Mouse (Mus musculus) left cerebral cortex, adult 2 months (tissue): ENCODE data around the gene Naa35. TPM values are rescaled to one million over a fixed set of nuclear protein-coding genes. Genes with fewer than 3 reads are reported as not detected.

Experiments
- DNase-seq, 2 experiments: peaks; one replicate each; pipeline ENCODE4 v3.0.0; 2021 to 2022; ENCODE audit warnings: low spot score in 2 of 2, mixed read lengths in 1 of 2; ENCODE audit errors: extremely low spot score in 1 of 2
- H3K27ac ChIP-seq: fragments of 200-600 bp; 2 replicates; pipeline ENCODE4 v1.8.1; 2022
- H3K4me3 ChIP-seq: fragments of 200-600 bp; 2 replicates; pipeline ENCODE4 v1.8.1; 2022
- CTCF ChIP-seq: fragments of 200-600 bp; IDR thresholded peaks from 2 replicates; pipeline ENCODE4 v1.8.1; 2022; ENCODE audit warnings: antibody characterized with exemption, mild to moderate bottlenecking, moderate library complexity
- intact Hi-C: fragments of 180-260 bp; cut with DNase I; formaldehyde crosslinking; loops from one replicate; pipeline ENCODE4 v1.15.1; 2025
- total RNA-seq, 2 experiments: library from RNA; stranded (reverse); gene quantifications; 2 replicates each; pipeline ENCODE4 v1.2.3; 2021

Gene Naa35
- total RNA-seq, 2 experiments from 2014 or later, result 95.1 to 98.1 TPM

- Histone ChIP-seq H3K27ac (no peak overlapping the region; the same call in 1 of the 2 replicates), H3K4me3 (peak overlapping the region; percentile 92)
- no peak for TF ChIP-seq CTCF
- intact Hi-C loops, result no loop called here
- no peak for DNase-seq
Observed at GRCm38 (mm10) chr13:59555613-59556192, 29.4 kb upstream of the Naa35 start.

- TF ChIP-seq CTCF, result no peak
- peak; percentile 45 to 52 for DNase-seq
- intact Hi-C loops, result loop anchor here (1.0 kb wide), 1 partner anchor 29 kb away; the partner anchor contains the start of genes Agtpbp1 and Naa35
- peak overlapping the region; percentile 92 for H3K4me3 ChIP-seq
- H3K27ac ChIP-seq, result peak overlapping the region; percentile 89
Observed at GRCm38 (mm10) chr13:59556670-59557069, 28.4 kb upstream of the Naa35 start.

DNA sequence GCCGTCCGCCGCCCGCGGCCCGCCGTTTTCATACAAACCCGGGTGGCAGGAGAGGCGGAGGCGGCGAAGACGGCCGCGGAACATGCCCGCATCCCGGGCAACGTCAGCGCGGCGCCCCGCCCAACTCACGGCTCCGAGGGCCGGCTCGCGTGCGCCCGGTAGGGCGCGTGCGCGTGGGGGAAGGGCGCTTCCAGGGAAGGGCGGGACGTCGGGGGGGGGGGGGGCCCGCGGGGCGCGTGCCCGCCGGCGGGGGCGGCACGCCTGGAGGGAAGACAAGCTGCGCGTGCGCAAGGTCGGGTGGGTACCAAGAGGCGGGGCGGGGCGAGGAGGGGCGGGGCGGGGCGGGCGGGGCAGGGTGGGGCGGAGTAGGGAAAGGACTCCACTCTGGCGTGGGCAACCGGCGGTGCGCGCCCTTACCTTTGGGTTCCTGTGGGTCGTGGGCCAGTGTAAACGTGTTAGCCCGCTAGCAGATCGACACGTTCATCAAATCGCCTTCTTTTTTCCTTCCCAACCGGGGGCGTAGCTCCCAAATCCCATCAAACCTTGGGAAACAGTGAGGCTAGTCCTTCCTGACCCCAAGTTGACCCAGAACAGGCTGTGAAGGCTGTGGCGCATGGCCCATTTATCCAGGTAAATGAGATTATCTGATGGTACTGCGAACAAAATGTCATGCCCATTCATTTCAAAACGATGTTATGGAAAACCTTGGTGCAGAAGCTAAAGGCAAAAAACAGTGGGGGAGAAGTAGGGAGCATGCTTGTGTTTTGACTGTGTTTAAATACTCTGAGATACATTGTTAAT is 27.7 kb upstream of the Naa35 start:
- TF ChIP-seq CTCF, result no peak
- Histone ChIP-seq H3K27ac (peak overlapping the region; percentile 89), H3K4me3 (peak overlapping the region; percentile 92)
- intact Hi-C loops, result loop anchor here (1.0 kb wide), 1 partner anchor 28 kb away; the partner anchor contains the start of genes Agtpbp1 and Naa35
- peak; percentile 91 to 92 for DNase-seq

DNA sequence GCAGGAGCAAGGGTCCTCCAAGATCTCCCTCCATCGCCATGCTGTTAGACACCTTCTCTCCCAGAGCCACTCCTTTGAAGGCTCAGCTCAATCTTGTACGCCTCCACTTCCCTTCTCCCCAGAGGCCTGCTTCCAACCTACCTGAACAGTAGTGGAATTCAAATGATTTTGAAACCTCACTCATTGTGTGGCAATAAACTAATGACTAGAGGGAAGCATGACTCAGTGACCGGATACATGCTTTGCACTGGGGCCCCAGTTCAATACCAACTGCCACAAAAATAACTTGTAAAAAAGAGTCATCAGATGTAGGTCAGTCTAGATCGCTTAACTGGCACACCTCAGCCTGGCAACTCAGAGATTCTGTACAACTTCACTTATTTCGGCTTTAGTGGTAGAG is 26.3 kb upstream of the Naa35 start:
- intact Hi-C loops, result no loop called here
- Histone ChIP-seq H3K27ac (no peak overlapping the region), H3K4me3 (no peak overlapping the region)
- no peak for DNase-seq
- no peak for TF ChIP-seq CTCF

GRCm38 (mm10) chr13:59562471-59562870 is 22.6 kb upstream of the Naa35 start:
- DNase-seq, result no peak
- no peak for TF ChIP-seq CTCF
- Histone ChIP-seq H3K27ac (no peak overlapping the region), H3K4me3 (no peak overlapping the region)
- intact Hi-C loops, result no loop called here

DNA sequence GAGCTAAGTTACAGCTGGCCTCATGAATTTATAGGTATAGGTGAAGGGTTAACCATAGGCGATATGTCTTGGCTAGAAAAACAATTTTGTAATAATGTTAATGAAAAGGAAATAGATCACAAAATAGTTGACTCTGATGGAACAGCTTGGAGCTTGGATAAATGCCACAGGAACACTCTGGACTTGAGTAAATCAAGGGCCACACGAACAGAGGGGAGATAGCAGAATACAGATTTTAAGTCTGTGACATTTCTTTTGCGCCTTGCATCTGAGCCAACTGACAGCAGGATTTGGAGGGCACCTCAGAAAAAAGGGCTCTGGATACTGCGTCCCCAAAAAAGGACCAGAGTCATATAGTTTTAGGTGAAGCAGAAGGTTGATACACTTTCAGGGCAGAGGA is 20.6 kb upstream of the Naa35 start:
- no peak for DNase-seq
- intact Hi-C loops, result no loop called here
- H3K4me3 ChIP-seq, result no peak overlapping the region
- no peak for TF ChIP-seq CTCF
- H3K27ac ChIP-seq, result no peak overlapping the region

DNA sequence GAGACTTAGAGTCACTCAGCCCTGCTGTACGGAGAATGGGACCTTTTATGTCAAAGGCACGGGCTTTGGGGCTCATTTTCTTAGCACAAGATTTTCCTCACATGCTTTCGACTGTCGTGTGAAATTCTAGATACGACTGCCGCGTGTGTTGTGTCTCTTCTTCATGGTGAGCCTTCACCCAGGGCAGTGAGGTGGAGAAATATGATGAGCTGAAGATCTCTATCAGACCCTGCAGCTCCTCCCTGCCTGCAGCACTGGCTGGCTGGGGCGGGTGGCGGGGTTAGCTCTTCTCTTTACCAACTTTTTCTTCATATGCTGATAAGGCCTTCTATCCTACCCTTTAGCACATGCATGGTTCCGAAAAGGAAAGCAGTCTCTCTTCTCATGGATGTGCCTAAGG is 20.1 kb upstream of the Naa35 start:
- no peak overlapping the region for H3K27ac ChIP-seq
- no peak overlapping the region for H3K4me3 ChIP-seq
- intact Hi-C loops, result no loop called here
- no peak for DNase-seq
- TF ChIP-seq CTCF, result no peak

DNA sequence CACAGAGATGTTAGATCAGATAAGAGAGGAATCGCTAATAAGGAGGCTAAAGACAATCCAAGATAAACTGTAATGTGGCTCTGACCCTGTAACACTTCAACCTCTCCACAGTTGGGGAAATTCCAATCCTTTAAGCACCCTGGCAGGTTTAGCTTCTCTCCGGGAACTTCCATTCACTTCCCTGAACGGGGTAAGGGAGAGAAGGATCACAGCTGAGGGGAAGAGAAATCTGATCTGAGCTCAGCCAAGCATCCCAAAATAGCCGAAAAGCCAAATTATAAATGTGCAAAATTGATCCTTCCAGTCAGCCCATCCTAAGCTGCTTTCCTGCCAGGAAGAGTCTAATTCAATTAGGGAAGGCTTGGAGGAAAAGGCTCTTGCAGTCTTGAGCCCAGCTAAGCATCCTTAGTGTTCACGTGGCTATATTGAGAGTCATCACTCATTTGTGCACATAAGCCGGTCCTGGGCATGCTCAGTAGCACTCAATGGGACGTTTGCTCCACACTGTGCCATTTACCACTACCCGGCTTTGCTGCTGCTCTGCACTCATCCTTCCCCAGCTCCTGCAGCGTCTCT is 19.0 kb upstream of the Naa35 start:
- Histone ChIP-seq H3K4me3 (no peak overlapping the region), H3K27ac (no peak overlapping the region; the same call in 1 of the 2 replicates)
- no peak for DNase-seq
- intact Hi-C loops, result no loop called here
- no peak for TF ChIP-seq CTCF

DNA sequence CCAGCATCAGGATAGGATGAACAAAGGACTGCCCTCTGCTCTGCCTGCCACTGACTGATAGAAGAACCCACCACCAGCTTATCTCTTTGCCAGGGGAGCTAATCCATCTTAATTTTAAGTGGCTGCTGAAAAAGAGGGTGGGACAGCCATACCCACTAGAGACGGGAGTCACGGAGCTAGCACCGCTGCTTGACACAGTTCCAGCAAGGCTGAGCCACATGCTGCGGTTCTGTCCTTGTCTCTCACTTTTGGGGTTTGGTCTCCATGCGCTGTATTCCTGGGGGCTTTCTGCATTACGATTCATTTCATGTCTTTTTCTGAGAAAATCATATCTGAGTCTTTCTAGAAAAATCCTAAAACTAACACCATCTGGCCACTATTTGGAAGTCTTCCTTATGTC is 14.0 kb upstream of the Naa35 start:
- no peak overlapping the region for H3K4me3 ChIP-seq
- TF ChIP-seq CTCF, result no peak
- intact Hi-C loops, result no loop called here
- no peak for DNase-seq
- H3K27ac ChIP-seq, result no peak overlapping the region

- no peak overlapping the region for H3K4me3 ChIP-seq
- TF ChIP-seq CTCF, result no peak
- H3K27ac ChIP-seq, result peak overlapping the region; percentile 26; the same call in 1 of the 2 replicates
- intact Hi-C loops, result no loop called here
- peak in 1 of 2 experiments; percentile 39 for DNase-seq
Observed at GRCm38 (mm10) chr13:59572549-59572948, 12.5 kb upstream of the Naa35 start.

DNA sequence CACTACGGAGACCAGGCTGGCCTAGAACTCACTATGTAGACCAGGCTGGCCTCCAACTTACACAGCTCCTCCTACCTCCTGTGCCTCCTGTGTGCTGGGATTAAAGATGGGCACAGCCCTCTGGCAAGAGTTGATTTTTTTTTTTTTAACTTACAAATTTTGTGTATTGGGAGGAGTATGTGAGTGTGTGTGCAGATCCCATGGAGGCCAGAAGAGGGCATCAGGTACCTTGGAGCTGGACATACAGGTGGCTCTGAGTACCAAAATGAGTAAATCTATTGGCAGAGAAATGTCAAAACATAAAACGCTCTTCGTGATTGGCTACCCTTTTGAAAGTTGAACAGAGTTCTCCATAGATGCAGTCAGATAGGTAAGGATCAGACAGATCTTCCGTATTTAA is 4.1 kb upstream of the Naa35 start:
- Histone ChIP-seq H3K27ac (no peak overlapping the region), H3K4me3 (no peak overlapping the region)
- intact Hi-C loops, result loop anchor here (10.0 kb wide), 1 partner anchor 946 kb away; no protein-coding TSS in a partner anchor
- no peak for DNase-seq
- TF ChIP-seq CTCF, result no peak

- peak overlapping the region; percentile 89 for H3K27ac ChIP-seq
- DNase-seq, result peak; percentile 31 to 45
- H3K4me3 ChIP-seq, result peak overlapping the region; percentile 81
- intact Hi-C loops, result loop anchor here (10.0 kb wide), 1 partner anchor 950 kb away; no protein-coding TSS in a partner anchor
- peak; percentile 33 for TF ChIP-seq CTCF
Observed at GRCm38 (mm10) chr13:59584481-59584880, 578 bp upstream of the Naa35 start.
